Mouse (Mus musculus): ENCODE measurements at regions not wholly inside any gene's neighbourhood (a gene's known extent, or its start where the extent isn't known, plus 50 kb on each side); places are given as distances from the start of the nearest gene placed in this dataset.

GRCm38 (mm10) chr12:21472951-21473710 lies 55.7 kb upstream of the Ywhaq start:
- Histone ChIP-seq H3K4me3 (ENCODE audit: low read depth, low read length) (no peak overlapping the region), H3K27ac (replicated peaks; ENCODE audit: low read depth, low read length) (no peak overlapping the region), H3K9ac (ENCODE audit: low read length) (no peak overlapping the region), H3K4me2 (ENCODE audit: low read depth, severe bottlenecking) (no peak overlapping the region), H3K27me3 (ENCODE audit: control insufficient read depth, insufficient read depth, low read length) (no peaks in the 10 kb centered on the region), H3K4me1 (ENCODE audit: control insufficient read depth, insufficient read depth, low read length) (no peaks in the 10 kb centered on the region), H3K9me3 (ENCODE audit: control insufficient read depth, low read length) (no peaks in the 10 kb centered on the region), H3K36me3 (ENCODE audit: control insufficient read depth, insufficient read depth, low read length) (no peaks in the 10 kb centered on the region)
- ATAC-seq (ENCODE audit: insufficient number of reproducible peaks, low FRiP score, low TSS enrichment, low read depth): no peak
- no peak for DNase-seq (ENCODE audit: low spot score)
- 83% methylated on average over 6 of the region's 6 CpGs for WGBS

GRCm38 (mm10) chr12:21472487-21472886 lies 55.0 kb upstream of the Ywhaq start:
- no peak overlapping the region for H3K4me3 ChIP-seq (ENCODE audit: low read depth, low read length)
- H3K4me2 ChIP-seq (ENCODE audit: low read depth, severe bottlenecking): no peak overlapping the region
- H3K36me3 ChIP-seq (ENCODE audit: control insufficient read depth, insufficient read depth, low read length): no peaks in the 10 kb centered on the region
- H3K27me3 ChIP-seq (ENCODE audit: control insufficient read depth, insufficient read depth, low read length): no peaks in the 10 kb centered on the region
- H3K27ac ChIP-seq (replicated peaks; ENCODE audit: low read depth, low read length): no peak overlapping the region
- H3K9me3 ChIP-seq (ENCODE audit: control insufficient read depth, low read length): no peaks in the 10 kb centered on the region
- DNase-seq (ENCODE audit: low spot score): no peak
- ATAC-seq (ENCODE audit: insufficient number of reproducible peaks, low FRiP score, low TSS enrichment, low read depth): no peak
- WGBS: 57% methylated on average over 4 of the region's 4 CpGs
- no peaks in the 10 kb centered on the region for H3K4me1 ChIP-seq (ENCODE audit: control insufficient read depth, insufficient read depth, low read length)
- no peak overlapping the region for H3K9ac ChIP-seq (ENCODE audit: low read length)

GRCm38 (mm10) chr12:21471986-21472385 lies 54.5 kb upstream of the Ywhaq start:
- WGBS: 85% methylated on average over 7 of the region's 7 CpGs

GRCm38 (mm10) chr12:21470286-21470685 lies 52.8 kb upstream of the Ywhaq start:
- ATAC-seq (ENCODE audit: insufficient number of reproducible peaks, low FRiP score, low TSS enrichment, low read depth) (no peak), DNase-seq (ENCODE audit: low spot score) (no peak)
- H3K4me3 ChIP-seq (ENCODE audit: low read depth, low read length): no peak overlapping the region
- H3K36me3 ChIP-seq (ENCODE audit: control insufficient read depth, insufficient read depth, low read length): no peaks in the 10 kb centered on the region
- H3K4me2 ChIP-seq (ENCODE audit: low read depth, severe bottlenecking): no peak overlapping the region
- H3K27me3 ChIP-seq (ENCODE audit: control insufficient read depth, insufficient read depth, low read length): no peaks in the 10 kb centered on the region
- WGBS: 90% methylated on average over 3 of the region's 3 CpGs
- no peak overlapping the region for H3K27ac ChIP-seq (replicated peaks; ENCODE audit: low read depth, low read length)
- no peaks in the 10 kb centered on the region for H3K4me1 ChIP-seq (ENCODE audit: control insufficient read depth, insufficient read depth, low read length)
- H3K9ac ChIP-seq (ENCODE audit: low read length): no peak overlapping the region
- H3K9me3 ChIP-seq (ENCODE audit: control insufficient read depth, low read length): no peaks in the 10 kb centered on the region

More at GRCm38 (mm10) chr12:21471986-21472385, 54.5 kb upstream of the Ywhaq start:
- no peaks in the 10 kb centered on the region for H3K4me1 ChIP-seq (ENCODE audit: control insufficient read depth, insufficient read depth, low read length)
- no peaks in the 10 kb centered on the region for H3K27me3 ChIP-seq (ENCODE audit: control insufficient read depth, insufficient read depth, low read length)
- ATAC-seq (ENCODE audit: insufficient number of reproducible peaks, low FRiP score, low TSS enrichment, low read depth) (no peak), DNase-seq (ENCODE audit: low spot score) (no peak)
- no peak overlapping the region for H3K9ac ChIP-seq (ENCODE audit: low read length)
- no peak overlapping the region for H3K4me2 ChIP-seq (ENCODE audit: low read depth, severe bottlenecking)
- no peaks in the 10 kb centered on the region for H3K9me3 ChIP-seq (ENCODE audit: control insufficient read depth, low read length)
- H3K27ac ChIP-seq (replicated peaks; ENCODE audit: low read depth, low read length): no peak overlapping the region
- no peak overlapping the region for H3K4me3 ChIP-seq (ENCODE audit: low read depth, low read length)
- H3K36me3 ChIP-seq (ENCODE audit: control insufficient read depth, insufficient read depth, low read length): no peaks in the 10 kb centered on the region

All from limb, embryonic 11.5 days (tissue).